Mouse (Mus musculus): Measurements from ENCODE around the gene C1rb. TPM values are rescaled to one million over a fixed set of nuclear protein-coding genes. Genes with fewer than 3 reads are reported as not detected.

Gene C1rb
- polyA plus RNA-seq (2014; fragmentation: Illumina TruSeq; extraction: RNeasy Lipid Tissue Mini Kit (QIAGEN cat#74804); ENCODE audit: low read depth, low replicate concordance): not detected

GRCm38 (mm10) chr6:124570026-124570425 lies at the start of gene C1rb:
TSS of gene C1rb (plus strand) at chr6:124570294.

GRCm38 (mm10) chr6:124542284-124542683 lies 27.8 kb upstream of the C1rb start, which contains the start of gene C1s1:
TSS of gene C1s1 (minus strand) at chr6:124542359.

Other genes with a start within 250 kb of the C1rb start
- gene Pex5, start 155.2 kb upstream of the C1rb start, polyA plus RNA-seq (2014; fragmentation: Illumina TruSeq; extraction: RNeasy Lipid Tissue Mini Kit (QIAGEN cat#74804); ENCODE audit: low read depth, low replicate concordance): 42.3 TPM
- 6.1 TPM for gene Clstn3, start 105.5 kb upstream of the C1rb start, polyA plus RNA-seq (2014; fragmentation: Illumina TruSeq; extraction: RNeasy Lipid Tissue Mini Kit (QIAGEN cat#74804); ENCODE audit: low read depth, low replicate concordance)
- 4.6 TPM for gene C1rl, start 77.2 kb upstream of the C1rb start, polyA plus RNA-seq (2014; fragmentation: Illumina TruSeq; extraction: RNeasy Lipid Tissue Mini Kit (QIAGEN cat#74804); ENCODE audit: low read depth, low replicate concordance)
- 78.4 TPM for gene C1ra, start 57.9 kb upstream of the C1rb start, polyA plus RNA-seq (2014; fragmentation: Illumina TruSeq; extraction: RNeasy Lipid Tissue Mini Kit (QIAGEN cat#74804); ENCODE audit: low read depth, low replicate concordance)
- 183 TPM for gene C1s1, start 27.9 kb upstream of the C1rb start, polyA plus RNA-seq (2014; fragmentation: Illumina TruSeq; extraction: RNeasy Lipid Tissue Mini Kit (QIAGEN cat#74804); ENCODE audit: low read depth, low replicate concordance)
- 5.6 TPM for gene C1s2, start 65.8 kb downstream of the C1rb start, polyA plus RNA-seq (2014; fragmentation: Illumina TruSeq; extraction: RNeasy Lipid Tissue Mini Kit (QIAGEN cat#74804); ENCODE audit: low read depth, low replicate concordance)
- gene Lpcat3, start 92.7 kb downstream of the C1rb start, polyA plus RNA-seq (2014; fragmentation: Illumina TruSeq; extraction: RNeasy Lipid Tissue Mini Kit (QIAGEN cat#74804); ENCODE audit: low read depth, low replicate concordance): 75.1 TPM
- 55.2 TPM for gene Emg1, start 141.9 kb downstream of the C1rb start, polyA plus RNA-seq (2014; fragmentation: Illumina TruSeq; extraction: RNeasy Lipid Tissue Mini Kit (QIAGEN cat#74804); ENCODE audit: low read depth, low replicate concordance)
- 129 TPM for gene Phb2, start 142.0 kb downstream of the C1rb start, polyA plus RNA-seq (2014; fragmentation: Illumina TruSeq; extraction: RNeasy Lipid Tissue Mini Kit (QIAGEN cat#74804); ENCODE audit: low read depth, low replicate concordance)
- 24.1 TPM for gene Ptpn6, start 168.4 kb downstream of the C1rb start, polyA plus RNA-seq (2014; fragmentation: Illumina TruSeq; extraction: RNeasy Lipid Tissue Mini Kit (QIAGEN cat#74804); ENCODE audit: low read depth, low replicate concordance)
- 210 TPM for gene Grcc10, start 171.1 kb downstream of the C1rb start, polyA plus RNA-seq (2014; fragmentation: Illumina TruSeq; extraction: RNeasy Lipid Tissue Mini Kit (QIAGEN cat#74804); ENCODE audit: low read depth, low replicate concordance)
- gene Gm45234, start 185.7 kb downstream of the C1rb start, polyA plus RNA-seq (2014; fragmentation: Illumina TruSeq; extraction: RNeasy Lipid Tissue Mini Kit (QIAGEN cat#74804); ENCODE audit: low read depth, low replicate concordance): not detected
- gene Atn1, start 186.2 kb downstream of the C1rb start, polyA plus RNA-seq (2014; fragmentation: Illumina TruSeq; extraction: RNeasy Lipid Tissue Mini Kit (QIAGEN cat#74804); ENCODE audit: low read depth, low replicate concordance): 47.5 TPM
- 5.5 TPM for gene Eno2, start 199.4 kb downstream of the C1rb start, polyA plus RNA-seq (2014; fragmentation: Illumina TruSeq; extraction: RNeasy Lipid Tissue Mini Kit (QIAGEN cat#74804); ENCODE audit: low read depth, low replicate concordance)
- 10.8 TPM for gene Lrrc23, start 209.4 kb downstream of the C1rb start, polyA plus RNA-seq (2014; fragmentation: Illumina TruSeq; extraction: RNeasy Lipid Tissue Mini Kit (QIAGEN cat#74804); ENCODE audit: low read depth, low replicate concordance)
- gene Spsb2, start 238.4 kb downstream of the C1rb start, polyA plus RNA-seq (2014; fragmentation: Illumina TruSeq; extraction: RNeasy Lipid Tissue Mini Kit (QIAGEN cat#74804); ENCODE audit: low read depth, low replicate concordance): 15.2 TPM
- 317 TPM for gene Tpi1, start 244.0 kb downstream of the C1rb start, polyA plus RNA-seq (2014; fragmentation: Illumina TruSeq; extraction: RNeasy Lipid Tissue Mini Kit (QIAGEN cat#74804); ENCODE audit: low read depth, low replicate concordance)